Mouse (Mus musculus) left cerebral cortex, adult 11 months (tissue): Measurements from ENCODE around the gene Mindy1.

Source experiments
- DNase-seq: peaks from one replicate; pipeline ENCODE4 v3.0.0; 2022; ENCODE audit warnings: low spot score

The Mindy1 gene

GRCm38 (mm10) chr3:95267855-95268254, 13.3 kb upstream of the Mindy1 start:
- no peak for DNase-seq

- no peak for DNase-seq
Measured at GRCm38 (mm10) chr3:95269789-95270188, 11.4 kb upstream of the Mindy1 start.

- no peak for DNase-seq
Measured at GRCm38 (mm10) chr3:95270766-95271364, 10.3 kb upstream of the Mindy1 start.

GRCm38 (mm10) chr3:95273471-95273870, 7.7 kb upstream of the Mindy1 start:
- DNase-seq, result no peak

GRCm38 (mm10) chr3:95274453-95274852, 6.7 kb upstream of the Mindy1 start:
- DNase-seq, result no peak

- no peak for DNase-seq
Measured at GRCm38 (mm10) chr3:95275161-95275560, 6.0 kb upstream of the Mindy1 start.

- DNase-seq, result no peak
Measured at GRCm38 (mm10) chr3:95276428-95276934, 4.7 kb upstream of the Mindy1 start.

GRCm38 (mm10) chr3:95277149-95277551, 4.0 kb upstream of the Mindy1 start:
- no peak for DNase-seq

- no peak for DNase-seq
Measured at GRCm38 (mm10) chr3:95280747-95281146, 398 bp upstream of the Mindy1 start.

GRCm38 (mm10) chr3:95282381-95282864, 1.3 kb downstream of the Mindy1 start:
- DNase-seq, result no peak

GRCm38 (mm10) chr3:95282865-95283588, 1.9 kb downstream of the Mindy1 start:
- DNase-seq, result no peak

- no peak for DNase-seq
Measured at GRCm38 (mm10) chr3:95283589-95283941, 2.4 kb downstream of the Mindy1 start.

GRCm38 (mm10) chr3:95284062-95284461, 2.9 kb downstream of the Mindy1 start:
- DNase-seq, result no peak

- no peak for DNase-seq
Measured at GRCm38 (mm10) chr3:95284501-95285281, 3.5 kb downstream of the Mindy1 start.

GRCm38 (mm10) chr3:95285390-95285789, 4.2 kb downstream of the Mindy1 start:
- no peak for DNase-seq

GRCm38 (mm10) chr3:95286011-95286410, 4.9 kb downstream of the Mindy1 start:
- DNase-seq, result no peak

GRCm38 (mm10) chr3:95286510-95286909, 5.4 kb downstream of the Mindy1 start:
- no peak for DNase-seq

GRCm38 (mm10) chr3:95287541-95287940, 6.4 kb downstream of the Mindy1 start:
- no peak for DNase-seq

GRCm38 (mm10) chr3:95289419-95289818, 8.3 kb downstream of the Mindy1 start:
- DNase-seq, result no peak

GRCm38 (mm10) chr3:95290156-95290555, 9.0 kb downstream of the Mindy1 start:
- no peak for DNase-seq

GRCm38 (mm10) chr3:95291041-95291440, 9.9 kb downstream of the Mindy1 start:
- DNase-seq, result no peak

GRCm38 (mm10) chr3:95292899-95293298, 11.8 kb downstream of the Mindy1 start:
- no peak for DNase-seq

GRCm38 (mm10) chr3:95293537-95293936, 12.4 kb downstream of the Mindy1 start:
- no peak for DNase-seq
